In genomic region chr4:123589496-123589895, GRCm38 (mm10) we compare ENCODE assay signal across 14 mouse cellular contexts.
DNase-seq lines count a peak whose midpoint lies in the region; ATAC-seq and TF ChIP-seq lines count a peak whose summit lies in the region.
"Had no signal": no experiment of that assay in that cellular context is flagged by ENCODE, and none has a peak within 500 bp of the region (broad histone marks: within the 10 kb centered on the region; RNA-seq: fewer than 3 reads in every experiment).

No protein-coding gene starts in this region.

- peaks cover 19% of the 10 kb centered on the region for H3K4me1 ChIP-seq in brown adipose tissue, adult 24 weeks (ENCODE audit: control insufficient read depth, insufficient read depth, insufficient read length, low read length)
- peaks cover 15% of the 10 kb centered on the region for H3K4me1 ChIP-seq in kidney, postnatal 0 days (replicated peaks; ENCODE audit: insufficient read depth, low read length)

- H3K27ac ChIP-seq in gastrocnemius, adult 2 months, result peak overlapping the region; percentile 65
- peak overlapping the region; percentile 68 for H3K27ac ChIP-seq in brown adipose tissue, adult 24 weeks (replicated peaks; ENCODE audit: low read depth, low read length)
- peak overlapping the region; percentile 31; the same call in 1 of the 2 replicates for H3K27ac ChIP-seq in kidney, postnatal 0 days
- H3K27ac ChIP-seq: embryonic facial prominence, embryonic 12.5 days; intestine, embryonic 15.5 days; liver, embryonic 13.5 days had no signal

- DNase-seq in gastrocnemius, adult 2 months, result no peak
- no peak for DNase-seq in gastrocnemius, postnatal 14 days
- peak; percentile 46 for DNase-seq in kidney, adult 18-20 months
- no peak for DNase-seq in kidney, postnatal 10 days
- no peak for DNase-seq in kidney, postnatal 0 days (ENCODE audit: low spot score)
- DNase-seq in cerebellum, postnatal 36 days, result no peak
- no peak for DNase-seq in natural killer cell, adult 2 months (ENCODE audit: low spot score in 2 of 2)
- DNase-seq: B cell, adult 2 months; cerebellum, adult 9-11 months; liver, embryonic 13.5 days; right cerebral cortex, adult 18-20 months had no signal

- intact Hi-C loops in gastrocnemius, adult 2 months (cut with DNase I), result loop anchor here (5.0 kb wide), 1 partner anchor 313 kb away; the partner anchor contains the start of gene Mycbp
- intact Hi-C loops in gastrocnemius, postnatal 14 days (cut with DNase I; ENCODE audit: low total_unique reads), result no loop called here

- ATAC-seq in kidney, postnatal 0 days (replicated peaks; ENCODE audit: low FRiP score, low read depth), result no peak

- H3K36me3 ChIP-seq in kidney, postnatal 0 days (ENCODE audit: insufficient read depth, low read length), result no peaks in the 10 kb centered on the region
- H3K36me3 ChIP-seq: embryonic facial prominence, embryonic 12.5 days; intestine, embryonic 15.5 days; liver, embryonic 13.5 days had no signal

- no peak overlapping the region for H3K9ac ChIP-seq in kidney, postnatal 0 days (ENCODE audit: low read depth, low read length)
- H3K9ac ChIP-seq: embryonic facial prominence, embryonic 12.5 days; intestine, embryonic 15.5 days; liver, embryonic 13.5 days had no signal

- H3K4me3 ChIP-seq in gastrocnemius, adult 2 months, result no peak overlapping the region
- H3K4me3 ChIP-seq in brown adipose tissue, adult 24 weeks (ENCODE audit: insufficient read depth, low read depth, low read length), result no peak overlapping the region
- no peak overlapping the region for H3K4me3 ChIP-seq in kidney, postnatal 0 days (replicated peaks; ENCODE audit: low read depth, low read length)
- H3K4me3 ChIP-seq: embryonic facial prominence, embryonic 12.5 days; intestine, embryonic 15.5 days; liver, embryonic 13.5 days had no signal

- no peak overlapping the region for H3K4me2 ChIP-seq in kidney, postnatal 0 days (ENCODE audit: low read length)
- H3K4me2 ChIP-seq: embryonic facial prominence, embryonic 12.5 days; intestine, embryonic 15.5 days; liver, embryonic 13.5 days had no signal

- no peaks in the 10 kb centered on the region for H3K9me3 ChIP-seq in kidney, postnatal 0 days (replicated peaks; ENCODE audit: low read length)
- H3K9me3 ChIP-seq: embryonic facial prominence, embryonic 12.5 days; intestine, embryonic 15.5 days; liver, embryonic 13.5 days had no signal

- H3K27me3 ChIP-seq in kidney, postnatal 0 days (ENCODE audit: insufficient read depth, low read length), result no peaks in the 10 kb centered on the region
- H3K27me3 ChIP-seq: embryonic facial prominence, embryonic 12.5 days; intestine, embryonic 15.5 days; liver, embryonic 13.5 days had no signal

- TF ChIP-seq CTCF in gastrocnemius, adult 2 months (IDR thresholded peaks at IDR 0.05), result no peak
- TF ChIP-seq CTCF in kidney, postnatal 0 days (IDR thresholded peaks at IDR 0.05; ENCODE audit: low read depth), result no peak

- WGBS in kidney, postnatal 0 days, result 61% methylated on average over 3 of the region's 3 CpGs
